Mouse (Mus musculus) hematopoietic stem cell, adult 5-6 weeks (primary cell): ENCODE results near the gene Uchl3. TPM values are rescaled to one million over a fixed set of nuclear protein-coding genes. Genes with fewer than 3 reads are reported as not detected.

Experiments
- total RNA-seq: library from RNA; stranded (forward); fragments of 172-1452, 232-1000 nt; gene quantifications from 2 replicates; pipeline ENCODE4 v1.2.3, GENCODE M21; 2017

Gene Uchl3
- total RNA-seq, 1 experiment from 2014 or later = 59.2 TPM

Other genes starting within 250 kb of the Uchl3 start
- gene Tbc1d4, start 44.8 kb upstream of the Uchl3 start, total RNA-seq = 23.2 and 24.1 TPM in 2 replicates
- 29.4 and 43.9 TPM in 2 replicates for gene Commd6, start 13.3 kb upstream of the Uchl3 start, total RNA-seq
- gene Gm9922, start 75.8 kb downstream of the Uchl3 start, total RNA-seq = not detected in 2 replicates
- gene Lmo7, start 76.0 kb downstream of the Uchl3 start, total RNA-seq = 1.0 and 2.8 TPM in 2 replicates